Mouse (Mus musculus): ENCODE measurements around the gene 1110008P14Rik.
A peak's percentile ranks its signal among the peaks of the same experiment; 100 is the strongest.
"Not testable (repeated sequence)": the region's sequence is repeated elsewhere in the genome, so short reads cannot be mapped to it uniquely, and the experiment has no call there.

1110008P14Rik gene

DNA sequence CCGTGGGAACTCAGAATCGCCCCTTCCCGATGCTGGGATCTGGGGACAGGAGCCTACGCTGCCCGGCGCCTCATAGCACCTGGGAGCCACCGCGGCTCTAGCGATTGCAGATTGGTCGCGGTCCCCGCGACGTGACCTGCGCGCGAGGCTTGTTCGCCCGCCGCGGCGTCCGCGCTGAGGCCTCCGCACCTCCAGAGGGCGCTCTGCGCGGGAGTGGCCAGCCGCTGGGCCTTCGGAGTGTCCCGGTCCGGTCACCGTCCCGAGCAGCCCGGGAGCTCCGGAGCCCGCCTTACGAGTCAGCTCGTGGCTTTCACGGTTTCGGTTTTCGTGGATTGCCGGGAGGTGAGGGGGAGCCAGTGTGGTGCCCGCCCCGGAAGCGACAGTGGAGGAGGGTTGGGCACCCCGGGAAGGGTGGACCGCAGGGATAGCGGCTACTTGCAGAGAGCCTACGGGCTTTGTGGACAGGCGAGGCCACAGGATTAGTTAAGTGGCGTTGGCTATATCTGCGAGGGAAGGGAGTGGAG, 18.9 kb downstream of the 1110008P14Rik start:
- DNase-seq: peak; percentile 91

DNA sequence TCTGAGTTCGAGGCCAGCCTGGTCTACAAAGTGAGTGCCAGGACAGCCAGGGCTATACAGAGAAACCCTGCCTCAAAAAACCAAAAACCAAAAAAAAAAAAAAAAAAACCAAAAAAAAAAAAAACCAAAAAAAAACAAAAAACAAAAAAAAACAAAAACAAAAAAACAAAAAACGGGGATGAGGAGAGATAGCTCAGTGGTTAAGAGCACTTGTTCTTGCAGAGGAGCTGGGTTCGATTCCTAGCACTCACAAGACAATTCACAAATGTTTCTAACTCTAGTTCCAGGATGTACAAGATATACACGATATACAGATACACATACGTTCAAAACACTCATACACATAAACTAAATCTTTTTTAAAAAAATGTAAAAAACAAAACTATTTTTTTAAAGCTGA, 19.5 kb downstream of the 1110008P14Rik start:
- DNase-seq: not testable (repeated sequence)

DNA sequence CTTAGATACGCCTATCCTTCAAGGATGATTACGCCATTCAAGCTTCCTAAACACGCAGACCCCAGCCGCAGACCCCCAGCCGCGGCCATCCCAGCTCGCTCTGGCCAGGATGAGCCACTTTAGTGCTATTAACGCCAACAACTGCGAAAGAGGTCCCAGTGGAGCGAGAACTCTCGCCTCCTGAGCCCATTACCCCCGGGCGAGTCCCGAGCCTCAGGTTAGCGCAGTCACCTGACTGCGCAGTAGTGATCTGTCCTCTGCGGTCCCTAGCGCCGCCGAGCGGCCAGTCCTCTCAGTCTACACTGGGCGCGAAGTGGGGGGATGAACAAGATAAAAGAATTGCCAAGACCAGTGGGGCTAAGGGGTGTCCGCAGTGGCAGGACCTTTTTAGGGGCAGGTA, 20.3 kb downstream of the 1110008P14Rik start:
- peak; percentile 77 for DNase-seq

DNA sequence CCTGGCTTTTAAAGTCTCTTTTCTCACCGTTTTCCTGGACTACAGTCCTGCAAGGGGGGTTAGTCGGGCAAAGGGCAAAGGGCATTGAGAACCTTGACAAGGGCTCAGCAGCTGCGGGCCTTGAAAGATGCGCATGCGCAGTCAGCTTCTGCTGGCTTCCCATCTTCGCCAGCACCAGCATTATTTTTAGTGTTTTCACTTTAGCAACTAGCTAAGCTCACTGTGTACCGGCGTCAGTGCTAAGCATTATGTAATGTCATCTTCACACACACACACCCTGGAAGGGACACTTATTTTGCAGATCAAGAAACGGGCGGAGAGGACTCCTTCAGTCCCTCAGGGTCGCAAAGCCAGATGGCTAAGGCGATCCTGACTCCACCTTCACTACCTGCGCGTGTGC, 21.0 kb downstream of the 1110008P14Rik start:
- DNase-seq: peak; percentile 76

DNA sequence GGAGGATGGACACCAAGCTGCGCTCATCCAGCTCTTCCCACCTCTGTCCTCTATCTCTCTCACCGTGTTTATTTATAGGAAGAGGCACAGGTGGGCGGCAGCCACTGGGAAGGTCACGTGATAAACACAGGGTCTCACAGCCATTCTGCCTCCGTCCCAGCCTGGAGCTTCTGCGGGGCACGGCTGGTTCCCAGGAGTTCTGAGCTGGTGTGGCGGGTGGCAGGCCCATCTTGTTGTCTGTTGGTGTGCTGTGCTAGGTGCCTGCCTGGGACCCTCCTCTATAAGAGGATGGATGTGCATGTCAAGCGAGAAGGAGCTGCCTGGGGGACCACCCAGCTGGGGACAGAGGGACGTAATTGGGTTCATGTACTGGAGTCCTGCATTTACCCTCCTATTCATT, 23.4 kb downstream of the 1110008P14Rik start:
- no peak for DNase-seq

DNA sequence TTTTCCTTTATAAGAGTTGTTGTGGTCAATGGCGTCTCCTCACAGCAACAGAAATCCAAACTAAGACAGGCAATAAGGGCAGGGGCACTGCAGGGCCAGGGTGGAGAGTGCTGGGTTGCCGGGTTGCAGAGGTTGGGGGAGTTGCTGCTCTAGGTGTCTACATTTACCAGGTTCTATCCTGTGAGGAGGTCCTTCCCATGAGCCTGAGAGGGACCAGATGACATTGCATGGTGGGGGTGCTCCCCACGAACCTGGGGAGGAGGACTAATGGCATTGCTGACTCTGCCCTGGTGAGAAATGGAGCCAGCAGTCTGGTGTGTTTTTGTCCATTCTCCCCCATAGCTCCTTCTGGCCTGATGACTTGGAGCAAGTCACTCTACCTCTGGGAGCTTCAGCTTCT, 24.0 kb downstream of the 1110008P14Rik start:
- DNase-seq: no peak

DNA sequence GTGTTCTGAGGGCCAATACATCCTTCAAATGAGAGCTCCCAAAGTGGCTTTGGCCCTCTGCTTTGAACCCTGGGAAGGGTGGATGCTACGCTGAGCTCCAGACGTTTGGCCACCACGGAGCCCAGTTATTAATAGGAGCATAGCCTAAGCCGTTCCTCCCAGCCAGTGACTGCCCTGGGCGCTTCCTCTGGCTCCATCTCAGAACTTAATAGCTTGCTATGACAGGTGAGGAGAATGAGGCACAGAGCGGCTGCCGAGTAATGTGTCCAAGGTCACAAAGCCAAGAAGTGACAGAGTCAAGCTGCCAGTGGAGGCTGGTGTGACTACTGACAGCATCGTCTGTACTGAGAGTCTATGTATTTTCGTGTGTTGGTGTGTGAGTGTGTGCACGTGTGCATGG, 25.5 kb downstream of the 1110008P14Rik start:
- DNase-seq: no peak

DNA sequence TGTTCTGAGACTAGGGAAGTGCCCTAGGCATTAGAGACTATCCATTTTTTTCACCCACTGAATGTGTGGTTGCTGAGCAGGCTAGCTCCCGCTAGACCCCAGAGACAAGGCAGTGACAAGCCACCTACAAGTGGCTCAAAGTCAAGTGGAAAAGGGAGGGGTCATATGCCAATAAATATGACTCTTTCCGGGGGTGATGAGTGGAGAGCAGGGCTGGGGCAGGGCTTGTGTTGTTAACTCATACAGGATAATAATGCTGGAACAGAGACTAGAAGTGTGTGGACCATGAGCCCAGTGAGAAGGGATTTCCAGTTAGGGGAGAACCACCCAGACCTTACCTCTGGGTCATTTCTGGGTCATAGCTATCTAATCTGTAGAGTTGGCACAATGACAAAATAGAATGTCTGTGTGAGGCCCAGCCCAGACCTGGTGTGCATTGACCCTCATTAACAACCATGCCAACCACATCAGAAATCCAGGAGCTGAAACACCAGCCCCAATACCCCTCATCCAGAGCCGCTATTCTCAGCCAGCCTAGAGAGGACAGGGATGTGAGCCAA, 27.3 kb downstream of the 1110008P14Rik start:
- DNase-seq: no peak

DNA sequence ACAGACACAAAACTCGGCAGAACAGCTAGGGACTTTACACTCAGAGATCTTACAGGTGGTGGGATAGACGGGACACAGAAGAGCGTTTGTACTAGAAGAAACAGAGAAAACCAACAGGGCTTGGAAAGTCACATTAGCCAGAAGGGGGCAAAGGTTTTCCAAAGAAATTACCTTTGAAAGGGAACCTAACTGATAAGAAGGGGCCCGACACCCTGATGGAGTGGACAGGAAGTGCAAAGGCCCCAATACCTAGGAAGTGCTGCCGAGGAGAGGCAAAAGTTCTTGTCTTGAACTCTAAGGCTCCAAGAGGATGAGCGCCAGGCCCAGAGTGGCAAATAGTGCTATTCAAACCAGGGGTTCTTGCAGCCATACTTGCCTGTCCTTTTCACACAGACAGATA, 27.9 kb downstream of the 1110008P14Rik start:
- DNase-seq: no peak

DNA sequence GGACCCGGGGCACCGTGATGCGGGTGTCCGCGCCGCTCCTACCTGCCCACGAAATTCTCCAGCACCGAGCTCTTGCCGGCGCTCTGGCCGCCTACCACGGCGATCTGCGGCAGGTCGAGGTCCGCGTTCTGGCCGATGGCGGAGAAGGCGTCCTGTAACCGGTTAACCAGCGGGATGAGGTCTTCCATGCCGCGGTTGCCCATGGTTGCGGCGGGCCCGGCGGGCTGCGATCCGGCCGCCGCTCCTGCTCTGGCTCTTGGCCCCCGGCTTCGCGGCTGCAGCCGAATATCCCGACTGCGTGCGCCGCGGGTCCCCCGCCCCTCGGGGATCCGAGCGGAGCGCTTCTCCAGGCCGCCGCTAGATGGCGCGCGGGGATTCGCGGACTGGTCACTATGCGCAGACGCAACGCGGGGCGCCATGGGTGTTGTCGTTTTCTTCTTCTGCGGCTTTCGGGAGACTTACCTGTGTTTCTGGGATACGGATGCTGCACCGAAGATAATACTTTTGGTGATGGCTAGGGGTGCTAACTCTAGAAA, 28.7 kb downstream of the 1110008P14Rik start, which contains the start of gene Dnm1:
Dnm1 (minus strand) TSS at position 332 of the 536 bp plus-strand sequence.
- DNase-seq: peak; percentile 92

DNA sequence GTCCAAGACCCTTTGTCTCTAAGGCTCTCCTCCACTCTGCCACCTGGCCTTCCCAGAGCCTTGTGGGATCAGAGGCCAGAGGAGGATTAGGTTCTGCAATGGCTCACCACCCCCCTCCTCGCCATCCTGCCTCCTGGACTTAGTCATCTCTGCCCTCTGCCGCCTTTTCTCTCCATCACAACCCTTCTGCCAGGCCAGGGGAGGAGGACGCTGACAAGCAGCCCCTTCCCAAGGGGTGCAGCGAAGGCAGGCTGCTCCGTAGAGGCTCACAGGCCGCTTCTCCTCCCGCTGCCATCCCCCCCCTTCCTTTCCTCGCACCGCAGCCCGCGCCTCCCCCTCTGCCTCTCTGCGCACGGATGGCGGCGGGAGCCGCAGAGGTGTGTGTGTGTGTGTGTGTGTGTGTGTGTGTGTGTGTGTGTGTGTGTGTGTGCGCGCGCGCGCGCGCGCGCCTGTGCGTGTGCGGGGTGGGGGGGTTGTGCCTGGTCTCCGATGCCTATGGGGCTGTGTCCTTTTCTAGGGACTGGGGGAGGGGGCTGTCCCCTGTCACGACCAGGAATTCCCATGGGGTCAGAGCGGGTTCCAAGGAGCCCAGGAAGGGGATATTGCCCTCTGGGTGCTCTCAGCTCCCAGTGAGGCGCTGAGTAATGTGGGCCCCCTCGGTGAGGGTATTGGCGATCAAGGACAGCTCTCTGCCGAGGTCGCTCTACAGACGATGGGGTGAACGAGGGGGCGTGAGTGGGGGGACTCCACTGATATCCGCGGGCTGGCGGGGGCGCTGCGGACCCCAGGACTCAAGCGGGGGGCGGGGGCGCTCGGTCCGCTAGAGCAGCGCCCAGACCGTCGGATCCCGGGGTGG, 29.4 kb downstream of the 1110008P14Rik start, which contains the start of gene Ciz1:
Ciz1 (plus strand) TSS at position 177 of the 856 bp plus-strand sequence.
- peak; percentile 72 for DNase-seq

DNA sequence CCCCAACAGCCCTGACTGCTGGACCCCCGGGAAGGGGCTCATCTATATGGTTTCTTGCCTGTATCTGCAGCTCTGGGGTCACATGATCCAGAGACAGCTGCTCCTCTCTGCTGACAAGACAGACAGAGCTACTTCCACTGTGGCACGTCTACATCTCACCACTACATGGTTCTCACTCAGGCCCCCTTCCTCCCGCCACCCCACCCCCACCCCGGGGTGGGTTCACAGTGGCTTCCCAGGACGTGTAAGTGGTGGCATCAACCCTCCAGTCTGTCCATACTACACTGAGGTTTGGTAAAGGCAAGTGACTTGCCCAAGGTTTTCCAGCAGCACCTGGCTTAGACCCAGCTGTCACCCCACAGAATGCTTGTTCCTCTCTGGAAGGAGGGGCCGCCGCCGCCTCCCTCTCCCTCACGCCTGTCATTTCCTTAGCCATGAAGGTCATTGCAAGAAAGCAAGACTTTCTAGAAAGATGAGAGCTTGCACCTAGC, 30.2 kb downstream of the 1110008P14Rik start:
- DNase-seq: peak; percentile 57

DNA sequence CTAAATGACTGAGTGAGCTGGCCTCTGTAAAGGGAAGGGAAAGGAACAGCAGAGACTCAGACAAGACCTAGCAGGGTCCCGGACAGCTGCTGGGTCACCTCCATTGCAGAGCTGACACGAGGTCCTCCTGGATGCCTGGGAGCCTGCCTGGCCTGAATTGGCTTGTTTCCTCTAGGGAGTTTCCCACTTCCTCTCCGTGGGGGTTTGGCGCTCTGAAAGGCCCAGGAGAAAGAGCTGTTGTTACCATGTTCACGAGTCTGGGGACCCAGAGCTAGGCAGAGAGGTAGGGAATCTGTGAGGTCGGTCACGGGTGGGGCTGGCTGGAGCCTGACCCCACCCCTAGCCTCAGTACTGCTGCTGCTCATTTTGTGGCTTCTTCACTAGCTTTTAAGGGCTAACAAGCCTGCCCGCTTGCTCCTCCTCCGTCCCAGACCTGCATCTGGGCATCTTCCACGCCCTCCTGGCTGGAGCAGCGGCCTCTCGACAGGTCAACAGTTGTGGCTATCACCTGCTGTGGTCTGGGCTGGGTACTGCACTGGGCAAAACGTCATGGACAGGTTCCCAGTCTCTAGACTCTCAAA, 31.2 kb downstream of the 1110008P14Rik start:
- DNase-seq: no peak

DNA sequence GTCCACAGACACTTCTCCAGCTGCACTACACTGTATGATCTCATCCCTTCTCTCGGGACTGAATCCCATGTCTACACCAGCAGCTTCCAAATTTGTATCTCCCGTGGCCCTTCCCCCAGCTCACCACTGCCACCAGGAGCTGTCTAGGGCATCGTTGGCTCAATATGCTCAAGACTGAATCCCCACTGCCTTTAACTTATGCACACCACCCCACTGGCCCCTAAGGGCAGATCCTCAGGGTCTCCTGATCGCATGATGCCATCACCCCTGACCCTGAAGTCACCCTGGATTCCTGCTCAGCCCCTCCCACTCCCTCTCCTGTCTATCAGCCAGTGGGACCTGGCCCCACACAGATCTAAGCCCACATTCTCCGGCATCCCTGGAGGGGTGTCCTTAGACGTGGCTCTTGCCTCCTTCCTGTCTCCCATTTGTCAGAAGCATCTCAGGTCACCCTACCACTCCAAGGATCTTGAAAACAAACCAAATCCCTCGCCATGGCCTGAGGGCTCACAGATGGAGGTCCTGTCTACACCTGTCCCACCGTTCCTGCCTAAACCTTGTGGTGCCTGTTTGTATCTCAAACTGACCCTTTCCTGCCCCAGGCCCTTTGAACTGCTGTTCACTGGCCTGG, 32.0 kb downstream of the 1110008P14Rik start:
- no peak for DNase-seq

DNA sequence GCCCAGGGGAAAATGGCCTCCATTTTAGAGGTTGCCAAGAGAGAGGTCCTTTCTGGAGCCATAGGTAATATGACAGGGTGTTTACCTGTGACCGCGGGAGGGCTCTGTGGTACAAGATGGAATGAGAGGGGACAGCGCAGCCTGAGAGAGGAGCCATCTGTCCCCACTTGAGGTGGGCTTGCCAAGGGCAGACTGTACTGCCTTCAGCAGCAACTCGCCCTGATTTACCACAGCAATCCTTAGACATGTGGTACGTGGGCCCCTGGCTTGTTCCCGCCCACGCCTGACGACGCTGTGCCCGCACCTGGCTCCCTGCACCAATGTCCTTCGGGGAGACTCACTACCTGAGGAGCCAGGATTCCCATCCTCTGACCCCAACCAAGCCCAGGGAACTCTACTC, 33.4 kb downstream of the 1110008P14Rik start:
- DNase-seq: no peak

DNA sequence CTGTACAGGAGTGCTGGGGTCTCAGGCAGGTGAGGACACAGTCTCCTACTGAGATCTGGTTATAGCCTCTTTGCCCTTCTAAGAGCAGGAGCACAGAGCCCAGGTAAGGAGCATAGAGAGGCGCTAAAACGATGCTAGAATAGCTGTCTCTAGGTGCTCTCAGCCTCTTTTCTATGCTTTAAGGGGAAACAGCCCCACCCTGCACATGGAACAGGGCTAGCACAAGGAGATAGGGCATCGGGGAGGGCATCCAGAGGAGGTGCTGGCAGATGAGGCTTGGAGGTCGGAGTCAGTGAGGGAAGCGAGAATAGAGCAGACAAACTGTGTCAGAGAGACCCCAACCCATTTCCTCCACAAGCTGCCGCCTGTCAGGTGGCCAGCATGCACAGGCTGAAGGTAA, 34.7 kb downstream of the 1110008P14Rik start:
- no peak for DNase-seq

DNA sequence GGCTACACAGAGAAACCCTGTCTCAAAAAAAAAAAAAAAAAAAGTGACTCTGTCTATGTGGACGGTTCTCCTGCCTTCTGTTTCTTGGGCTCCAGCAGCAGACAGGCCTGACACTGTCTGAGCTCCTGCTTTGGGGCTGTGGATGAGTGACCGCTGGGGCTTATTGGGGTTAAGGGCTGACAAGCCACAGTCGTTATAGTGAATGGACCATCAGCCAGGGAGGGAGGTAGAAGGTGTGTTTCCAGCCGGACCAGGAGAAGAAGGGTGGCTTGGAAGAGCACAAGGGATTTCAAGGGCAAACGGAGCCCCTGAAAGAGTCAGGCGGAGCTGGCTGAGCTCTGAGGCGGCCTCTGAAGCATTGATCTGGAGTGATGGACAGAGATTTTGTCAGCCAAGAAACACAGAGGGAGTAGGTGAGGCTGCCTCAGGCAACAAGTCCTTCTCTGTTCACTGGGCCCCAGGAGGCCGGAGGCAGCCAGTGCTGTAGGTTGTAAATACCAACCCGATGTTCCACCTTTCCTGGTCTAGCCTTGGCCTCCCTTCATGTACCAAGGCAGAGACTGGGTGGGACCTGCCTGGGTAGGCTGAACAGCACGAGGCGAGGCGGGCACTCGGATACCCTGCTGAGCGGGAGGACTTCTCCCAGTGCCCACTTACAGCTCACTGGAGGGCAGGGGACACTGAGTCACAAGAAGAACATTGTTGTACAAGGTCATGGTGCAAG, 37.0 kb downstream of the 1110008P14Rik start:
- DNase-seq: no peak

DNA sequence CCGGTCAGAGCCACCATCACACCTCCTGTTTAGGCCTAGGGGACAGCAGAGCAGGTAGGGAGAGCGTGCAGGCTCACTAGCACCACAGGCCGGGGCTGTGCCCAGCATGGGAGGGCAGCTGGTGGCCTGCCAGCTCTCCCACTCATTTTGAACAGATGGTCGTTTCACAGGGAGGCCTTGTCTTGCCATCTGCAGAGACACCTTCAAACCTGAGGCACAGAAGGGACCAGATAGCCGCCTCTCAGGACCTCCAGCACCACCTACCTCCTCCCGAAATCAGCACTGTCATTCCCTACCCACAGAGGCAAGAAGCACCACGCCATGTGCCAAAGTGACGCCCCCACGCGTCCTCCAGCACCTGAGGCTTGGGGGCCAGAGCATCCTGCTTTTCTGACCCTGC, 37.7 kb downstream of the 1110008P14Rik start:
- no peak for DNase-seq

DNA sequence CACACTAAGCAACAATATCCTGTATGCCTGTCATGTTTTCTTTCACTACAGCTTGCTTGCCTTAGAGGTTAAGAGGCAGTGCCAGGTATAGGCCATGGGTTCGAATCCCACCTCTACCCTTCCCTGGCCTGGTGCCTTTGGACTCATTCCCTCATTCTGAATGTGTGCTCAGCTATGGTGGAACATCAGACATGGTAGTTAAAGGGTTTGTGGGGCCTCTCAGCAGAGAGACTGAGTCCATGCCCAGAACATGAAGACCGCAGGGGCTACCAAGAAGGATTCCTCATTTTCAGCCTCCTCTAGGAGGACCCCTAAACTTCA, 38.4 kb downstream of the 1110008P14Rik start:
- no peak for DNase-seq

DNA sequence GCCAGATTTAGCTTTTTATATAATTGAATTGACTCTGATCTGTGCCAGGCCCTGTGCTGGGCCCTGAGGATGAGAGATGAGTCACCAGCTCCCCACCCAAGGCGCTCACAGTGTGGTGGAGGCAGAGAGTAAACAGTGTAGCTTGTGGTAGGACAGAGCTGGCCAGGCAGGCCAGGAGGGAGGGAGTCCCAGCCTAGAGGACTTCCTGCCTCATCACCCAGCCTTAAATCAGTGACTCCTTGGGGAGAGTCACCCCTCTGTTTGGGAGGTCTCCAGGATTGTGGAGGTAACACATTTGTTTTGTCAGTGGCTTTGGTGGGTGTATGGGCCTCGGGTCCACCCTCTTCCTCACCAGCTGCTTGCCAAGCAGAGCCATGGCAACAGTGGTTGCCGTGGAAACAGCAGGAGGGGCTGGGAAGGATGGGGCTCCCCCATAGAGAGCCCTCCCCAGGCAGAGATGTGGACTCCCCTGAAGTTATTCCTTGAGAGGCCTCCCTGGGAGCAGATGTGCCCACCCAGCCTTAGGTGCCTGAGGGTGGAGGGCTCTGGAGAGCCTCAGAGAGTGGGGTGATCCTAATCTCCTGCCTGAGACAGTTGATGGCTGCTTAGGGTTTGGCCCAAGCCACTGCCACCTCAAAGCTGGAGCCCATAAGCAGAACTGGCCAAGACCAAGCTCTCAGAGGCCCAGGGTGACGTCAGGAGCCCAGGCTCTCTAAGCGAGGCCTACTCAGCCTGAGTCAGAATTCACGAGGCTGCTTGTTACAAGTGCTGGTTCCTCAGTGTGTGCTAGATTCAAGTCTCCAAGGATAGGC, 39.0 kb downstream of the 1110008P14Rik start:
- DNase-seq: peak; percentile 54

DNA sequence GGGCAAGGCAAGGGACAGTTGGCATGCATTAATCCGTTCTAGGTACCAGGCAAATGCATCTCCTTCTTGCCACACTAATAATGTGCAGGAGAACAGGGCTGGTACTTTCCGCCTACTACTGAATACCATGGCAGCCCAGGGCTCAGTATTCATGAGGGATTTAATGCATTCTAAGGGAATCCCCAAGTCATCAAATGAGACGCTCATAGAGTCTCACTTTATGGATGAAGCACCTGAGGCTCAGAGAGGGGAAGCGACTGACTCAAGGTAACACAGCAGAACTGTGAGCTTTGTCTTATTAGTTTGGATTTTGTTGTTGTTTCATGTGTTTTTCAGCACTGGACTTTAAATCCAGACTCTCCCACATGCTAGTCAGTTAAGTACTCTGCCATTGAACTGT, 39.7 kb downstream of the 1110008P14Rik start:
- no peak for DNase-seq

DNA sequence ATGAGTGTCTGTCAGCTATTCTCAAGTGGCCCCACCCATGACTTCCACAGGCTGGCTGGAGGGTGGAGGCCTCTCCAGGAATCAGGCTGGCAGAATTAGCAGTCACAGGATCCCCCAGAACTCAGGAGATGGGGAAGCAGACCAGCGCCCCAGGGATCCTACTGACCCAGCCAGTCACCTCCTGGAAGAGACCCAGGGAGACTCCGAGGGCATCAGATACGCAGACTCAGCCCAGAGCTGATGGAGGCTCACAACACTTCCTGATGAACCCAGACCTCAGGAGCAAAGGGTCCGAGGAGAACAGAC, 40.2 kb downstream of the 1110008P14Rik start:
- DNase-seq: no peak
